Mouse (Mus musculus): ENCODE measurements around the gene Dapl1. TPM values are rescaled to one million over a fixed set of nuclear protein-coding genes. Genes with fewer than 3 reads are reported as not detected.

Dapl1 gene
- polyA plus RNA-seq, 1 experiment from 2014 or later: 2.2 TPM

- no peak overlapping the region for H3K4me2 ChIP-seq (ENCODE audit: low read depth, low read length)
- ATAC-seq (replicated peaks; ENCODE audit: extremely low read depth, insufficient read depth, low FRiP score): no peak
- 85% methylated on average over 6 of the region's 6 CpGs for WGBS
- H3K27me3 ChIP-seq (ENCODE audit: control insufficient read depth, insufficient read depth, low read length): no peaks in the 10 kb centered on the region
- H3K9ac ChIP-seq (ENCODE audit: low read length): no peak overlapping the region
- no peaks in the 10 kb centered on the region for H3K36me3 ChIP-seq (ENCODE audit: control insufficient read depth, insufficient read depth)
- no peak overlapping the region for H3K4me3 ChIP-seq (ENCODE audit: low read length)
- no peak overlapping the region for H3K27ac ChIP-seq (ENCODE audit: low read length)
- H3K4me1 ChIP-seq (ENCODE audit: control insufficient read depth, insufficient read depth, low read length): peaks cover 6% of the 10 kb centered on the region; the same call in 1 of the 2 replicates
- no peaks in the 10 kb centered on the region for H3K9me3 ChIP-seq (replicated peaks; ENCODE audit: control insufficient read depth, low read length)
Observed at GRCm38 (mm10) chr2:59467976-59468375, 16.5 kb upstream of the Dapl1 start.

DNA sequence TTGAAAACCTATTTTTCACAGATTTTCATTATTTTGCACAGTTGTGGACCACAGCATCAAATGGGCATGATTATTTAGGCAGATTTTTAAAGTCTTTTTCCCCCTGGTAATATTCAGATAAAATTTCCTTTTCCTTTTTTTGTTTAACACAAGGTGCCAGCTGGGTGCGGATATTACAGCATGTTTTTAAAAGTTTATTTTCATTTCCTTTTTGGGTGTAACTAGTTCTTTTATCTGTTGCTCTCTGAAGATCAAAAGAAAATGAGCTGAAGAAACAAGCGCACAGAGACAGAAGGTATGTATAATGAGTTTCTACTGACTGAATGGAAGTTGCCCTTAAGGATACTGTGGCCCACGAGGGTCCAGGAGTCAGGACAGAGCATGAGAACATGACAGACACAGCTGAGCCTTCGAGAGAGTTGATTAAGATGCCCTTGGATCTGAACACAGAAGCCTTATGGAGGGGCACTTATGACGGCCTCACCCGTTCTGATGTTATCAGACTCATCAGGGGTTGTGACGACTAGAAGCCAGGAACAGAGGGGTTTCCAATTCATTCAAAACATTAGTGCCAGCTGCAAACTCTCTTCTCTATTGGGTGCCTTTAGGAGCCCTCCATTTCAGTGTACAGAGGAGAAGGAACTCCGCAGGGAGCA, 14.7 kb upstream of the Dapl1 start:
- no peaks in the 10 kb centered on the region for H3K27me3 ChIP-seq (ENCODE audit: control insufficient read depth, insufficient read depth, low read length)
- H3K36me3 ChIP-seq (ENCODE audit: control insufficient read depth, insufficient read depth): no peaks in the 10 kb centered on the region
- H3K9ac ChIP-seq (ENCODE audit: low read length): no peak overlapping the region
- no peak overlapping the region for H3K4me3 ChIP-seq (ENCODE audit: low read length)
- WGBS: 59% methylated on average over 8 of the region's 8 CpGs
- ATAC-seq (replicated peaks; ENCODE audit: extremely low read depth, insufficient read depth, low FRiP score): no peak
- H3K9me3 ChIP-seq (replicated peaks; ENCODE audit: control insufficient read depth, low read length): no peaks in the 10 kb centered on the region
- H3K4me2 ChIP-seq (ENCODE audit: low read depth, low read length): no peak overlapping the region
- peaks cover 3% of the 10 kb centered on the region; the same call in 1 of the 2 replicates for H3K4me1 ChIP-seq (ENCODE audit: control insufficient read depth, insufficient read depth, low read length)
- H3K27ac ChIP-seq (ENCODE audit: low read length): no peak overlapping the region

DNA sequence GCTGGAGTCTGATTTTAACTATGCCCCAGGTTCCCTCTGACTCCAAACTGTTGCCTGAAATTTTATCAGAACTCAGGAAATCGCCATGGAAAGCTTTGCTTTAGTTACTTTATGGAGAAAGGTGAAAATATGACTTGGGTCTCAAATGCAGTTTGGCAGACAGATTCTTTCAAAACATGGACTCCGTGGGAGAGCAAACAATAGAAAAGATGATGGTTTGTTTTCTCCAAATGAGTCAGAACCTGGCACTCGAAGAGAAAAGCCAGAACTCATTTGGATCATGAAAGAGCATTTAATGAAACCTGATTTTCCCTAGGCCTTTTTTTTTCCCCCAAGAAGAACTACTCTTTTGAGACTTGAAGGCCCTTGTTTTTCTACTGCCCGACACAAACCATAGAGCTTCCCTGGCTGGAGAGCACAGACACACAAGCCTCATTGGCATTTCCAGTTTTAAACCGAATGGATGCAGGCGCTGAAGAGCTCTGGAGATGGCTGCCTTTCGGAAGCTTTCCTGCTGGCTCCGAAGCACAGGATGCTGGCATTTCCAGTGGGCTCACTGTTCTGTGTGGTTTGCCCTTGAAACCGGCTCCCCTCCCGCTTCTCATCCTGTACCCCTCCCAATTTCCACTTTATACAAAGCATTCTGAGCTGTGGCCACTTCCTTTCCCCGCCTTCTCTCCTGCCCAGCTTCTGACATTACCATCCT, 14.0 kb upstream of the Dapl1 start:
- no peak overlapping the region for H3K4me3 ChIP-seq (ENCODE audit: low read length)
- H3K9me3 ChIP-seq (replicated peaks; ENCODE audit: control insufficient read depth, low read length): no peaks in the 10 kb centered on the region
- H3K36me3 ChIP-seq (ENCODE audit: control insufficient read depth, insufficient read depth): no peaks in the 10 kb centered on the region
- H3K27me3 ChIP-seq (ENCODE audit: control insufficient read depth, insufficient read depth, low read length): no peaks in the 10 kb centered on the region
- H3K4me1 ChIP-seq (ENCODE audit: control insufficient read depth, insufficient read depth, low read length): peaks cover 3% of the 10 kb centered on the region; the same call in 1 of the 2 replicates
- H3K27ac ChIP-seq (ENCODE audit: low read length): peak overlapping the region; percentile 30; the same call in 1 of the 2 replicates
- WGBS: 54% methylated on average over 11 of the region's 11 CpGs
- ATAC-seq (replicated peaks; ENCODE audit: extremely low read depth, insufficient read depth, low FRiP score): peak; percentile 37
- H3K9ac ChIP-seq (ENCODE audit: low read length): no peak overlapping the region
- no peak overlapping the region for H3K4me2 ChIP-seq (ENCODE audit: low read depth, low read length)

GRCm38 (mm10) chr2:59471051-59471948, 13.2 kb upstream of the Dapl1 start:
- Histone ChIP-seq H3K4me2 (ENCODE audit: low read depth, low read length) (no peak overlapping the region), H3K27ac (ENCODE audit: low read length) (peak overlapping the region; percentile 30; the same call in 1 of the 2 replicates), H3K9ac (ENCODE audit: low read length) (no peak overlapping the region), H3K9me3 (replicated peaks; ENCODE audit: control insufficient read depth, low read length) (no peaks in the 10 kb centered on the region), H3K4me3 (ENCODE audit: low read length) (no peak overlapping the region), H3K36me3 (ENCODE audit: control insufficient read depth, insufficient read depth) (no peaks in the 10 kb centered on the region), H3K27me3 (ENCODE audit: control insufficient read depth, insufficient read depth, low read length) (no peaks in the 10 kb centered on the region), H3K4me1 (ENCODE audit: control insufficient read depth, insufficient read depth, low read length) (peaks cover 3% of the 10 kb centered on the region; the same call in 1 of the 2 replicates)
- no peak for ATAC-seq (replicated peaks; ENCODE audit: extremely low read depth, insufficient read depth, low FRiP score)
- WGBS: 40% methylated on average over 15 of the region's 15 CpGs

DNA sequence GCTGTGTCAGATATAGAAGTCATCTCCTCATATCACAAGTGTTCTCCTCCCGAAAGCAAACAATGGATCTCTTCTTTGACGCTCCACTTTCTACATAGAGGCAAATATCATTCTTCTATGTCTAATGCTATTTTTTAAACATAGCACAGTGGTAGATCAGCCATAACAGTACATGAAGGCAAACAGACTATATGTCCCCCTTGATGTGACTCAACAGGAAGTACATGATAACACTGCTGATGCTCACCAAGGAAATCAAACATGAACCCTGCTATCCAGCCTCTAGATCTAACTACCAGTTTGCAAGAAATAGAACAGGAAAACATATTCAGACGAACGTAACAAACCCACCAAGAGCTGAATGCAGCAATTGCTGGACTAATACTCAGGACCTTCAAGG, 10.1 kb upstream of the Dapl1 start:
- Histone ChIP-seq H3K36me3 (ENCODE audit: control insufficient read depth, insufficient read depth) (no peaks in the 10 kb centered on the region), H3K27ac (ENCODE audit: low read length) (no peak overlapping the region), H3K9me3 (replicated peaks; ENCODE audit: control insufficient read depth, low read length) (no peaks in the 10 kb centered on the region), H3K27me3 (ENCODE audit: control insufficient read depth, insufficient read depth, low read length) (no peaks in the 10 kb centered on the region), H3K4me3 (ENCODE audit: low read length) (no peak overlapping the region), H3K4me1 (ENCODE audit: control insufficient read depth, insufficient read depth, low read length) (peaks cover 3% of the 10 kb centered on the region; the same call in 1 of the 2 replicates), H3K9ac (ENCODE audit: low read length) (no peak overlapping the region), H3K4me2 (ENCODE audit: low read depth, low read length) (no peak overlapping the region)
- ATAC-seq (replicated peaks; ENCODE audit: extremely low read depth, insufficient read depth, low FRiP score): no peak
- 79% methylated on average over 4 of the region's 4 CpGs for WGBS

DNA sequence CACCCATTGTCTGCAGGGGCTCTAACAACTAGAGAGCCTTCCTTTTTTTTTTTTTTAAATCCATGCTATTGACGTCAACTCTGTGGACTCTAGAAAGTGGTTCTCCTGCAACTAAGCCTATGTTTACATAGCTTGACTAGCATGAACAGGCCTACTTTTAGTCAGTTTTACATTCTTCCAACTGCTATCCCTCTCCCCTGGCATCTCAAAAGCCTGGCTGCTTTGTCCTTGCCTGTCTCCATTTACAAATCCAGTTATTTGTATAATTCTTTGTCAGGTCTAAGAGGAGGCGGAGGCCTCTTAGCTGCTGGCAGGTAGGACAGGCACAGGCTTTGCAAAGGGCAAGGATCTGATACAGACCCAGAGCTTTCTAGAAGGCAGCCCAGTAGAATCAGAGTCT, 627 bp downstream of the Dapl1 start:
- WGBS: 68% methylated on average over 2 of the region's 2 CpGs
- Histone ChIP-seq H3K4me2 (ENCODE audit: low read depth, low read length) (no peak overlapping the region), H3K27me3 (ENCODE audit: control insufficient read depth, insufficient read depth, low read length) (no peaks in the 10 kb centered on the region), H3K4me1 (ENCODE audit: control insufficient read depth, insufficient read depth, low read length) (peaks cover 10% of the 10 kb centered on the region), H3K9ac (ENCODE audit: low read length) (no peak overlapping the region), H3K9me3 (replicated peaks; ENCODE audit: control insufficient read depth, low read length) (no peaks in the 10 kb centered on the region), H3K36me3 (ENCODE audit: control insufficient read depth, insufficient read depth) (no peaks in the 10 kb centered on the region), H3K27ac (ENCODE audit: low read length) (no peak overlapping the region), H3K4me3 (ENCODE audit: low read length) (no peak overlapping the region)
- no peak for ATAC-seq (replicated peaks; ENCODE audit: extremely low read depth, insufficient read depth, low FRiP score)

- Histone ChIP-seq H3K4me2 (ENCODE audit: low read depth, low read length) (no peak overlapping the region), H3K4me1 (ENCODE audit: control insufficient read depth, insufficient read depth, low read length) (peaks cover 10% of the 10 kb centered on the region), H3K9me3 (replicated peaks; ENCODE audit: control insufficient read depth, low read length) (no peaks in the 10 kb centered on the region), H3K9ac (ENCODE audit: low read length) (no peak overlapping the region), H3K27me3 (ENCODE audit: control insufficient read depth, insufficient read depth, low read length) (no peaks in the 10 kb centered on the region), H3K4me3 (ENCODE audit: low read length) (no peak overlapping the region), H3K36me3 (ENCODE audit: control insufficient read depth, insufficient read depth) (no peaks in the 10 kb centered on the region), H3K27ac (ENCODE audit: low read length) (no peak overlapping the region)
- no peak for ATAC-seq (replicated peaks; ENCODE audit: extremely low read depth, insufficient read depth, low FRiP score)
- WGBS: 67% methylated on average over 4 of the region's 4 CpGs
Observed at GRCm38 (mm10) chr2:59485657-59486056, 1.2 kb downstream of the Dapl1 start.

DNA sequence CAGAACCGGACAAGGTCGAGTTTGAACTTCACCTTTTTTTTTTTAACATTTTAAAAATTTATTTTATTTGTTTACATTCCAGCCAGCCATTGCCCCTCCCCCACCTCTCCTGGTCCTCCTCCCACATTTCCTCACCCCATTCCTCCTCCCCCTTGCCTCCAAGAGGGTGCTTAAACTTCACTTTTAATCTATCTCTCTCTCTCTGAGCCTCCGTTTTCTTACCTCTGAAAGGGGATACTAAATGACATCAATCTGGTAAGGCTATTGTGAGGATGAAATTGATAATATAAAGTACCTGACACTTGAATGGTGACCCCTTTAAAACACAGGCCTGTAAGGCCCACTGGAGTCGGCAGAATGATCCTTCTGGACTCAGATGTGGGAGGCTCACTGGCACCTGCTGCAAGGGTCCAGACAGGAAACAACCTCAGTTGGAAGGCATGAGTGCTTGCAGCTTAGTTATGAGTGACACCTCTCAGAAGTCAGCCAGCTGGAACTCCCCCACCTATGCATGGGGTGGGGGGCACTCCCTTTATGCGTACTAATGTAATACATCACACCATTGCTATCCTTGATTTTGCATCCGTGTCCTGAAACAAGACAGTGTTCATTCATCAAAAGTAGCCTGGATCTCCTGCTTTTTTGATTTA, 1.9 kb downstream of the Dapl1 start:
- Histone ChIP-seq H3K4me1 (ENCODE audit: control insufficient read depth, insufficient read depth, low read length) (peaks cover 10% of the 10 kb centered on the region), H3K27ac (ENCODE audit: low read length) (no peak overlapping the region), H3K9ac (ENCODE audit: low read length) (no peak overlapping the region), H3K36me3 (ENCODE audit: control insufficient read depth, insufficient read depth) (no peaks in the 10 kb centered on the region), H3K27me3 (ENCODE audit: control insufficient read depth, insufficient read depth, low read length) (no peaks in the 10 kb centered on the region), H3K9me3 (replicated peaks; ENCODE audit: control insufficient read depth, low read length) (no peaks in the 10 kb centered on the region), H3K4me2 (ENCODE audit: low read depth, low read length) (no peak overlapping the region), H3K4me3 (ENCODE audit: low read length) (no peak overlapping the region)
- no peak for ATAC-seq (replicated peaks; ENCODE audit: extremely low read depth, insufficient read depth, low FRiP score)
- 63% methylated on average over 6 of the region's 6 CpGs for WGBS
